Mouse (Mus musculus) gastrocnemius, postnatal 36 days (tissue): ENCODE measurements around the gene Eml6. TPM values are rescaled to one million over a fixed set of nuclear protein-coding genes. Genes with fewer than 3 reads are reported as not detected.

ENCODE experiments used
- DNase-seq, 2 experiments: peaks; one replicate each; pipeline ENCODE4 v3.0.0; 2022
- intact Hi-C: fragments of 180-260 bp; cut with DNase I; formaldehyde crosslinking; loops from one replicate; pipeline ENCODE4 v1.15.1; 2025
- total RNA-seq, 2 experiments: library from RNA; stranded (reverse); gene quantifications; 2 replicates each; pipeline ENCODE4 v1.2.3; 2021

Gene Eml6
- total RNA-seq, 2 experiments from 2014 or later = 0.59 to 1.6 TPM

DNA sequence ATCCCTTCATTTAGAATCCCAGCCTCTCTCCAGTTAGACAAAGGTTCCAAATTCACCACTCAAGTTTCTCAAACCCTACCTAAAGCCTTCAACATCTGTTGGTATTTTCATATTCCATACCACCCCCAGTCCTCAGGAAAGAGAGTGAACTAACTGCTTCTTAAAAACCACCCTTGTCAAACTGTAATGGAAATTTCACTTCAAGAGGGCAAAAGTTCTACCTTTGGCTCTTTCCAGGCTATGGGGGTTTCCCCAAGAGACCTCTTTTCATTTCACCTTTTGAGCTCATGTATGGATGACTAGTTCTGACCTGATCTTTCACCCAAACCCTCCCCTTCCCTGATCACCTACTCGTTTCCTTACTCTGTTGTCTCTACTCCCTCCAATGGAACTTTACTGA is 226.0 kb downstream of the Eml6 start:
- DNase-seq = no peak
- intact Hi-C loops = no loop called here

GRCm38 (mm10) chr11:29795106-29795505 is 230.7 kb downstream of the Eml6 start:
- intact Hi-C loops = no loop called here
- no peak for DNase-seq

- DNase-seq = no peak
- intact Hi-C loops = no loop called here
Observed at GRCm38 (mm10) chr11:29794475-29794874, 231.4 kb downstream of the Eml6 start.

- intact Hi-C loops = no loop called here
Observed at GRCm38 (mm10) chr11:29790796-29791195, 235.0 kb downstream of the Eml6 start.

DNA sequence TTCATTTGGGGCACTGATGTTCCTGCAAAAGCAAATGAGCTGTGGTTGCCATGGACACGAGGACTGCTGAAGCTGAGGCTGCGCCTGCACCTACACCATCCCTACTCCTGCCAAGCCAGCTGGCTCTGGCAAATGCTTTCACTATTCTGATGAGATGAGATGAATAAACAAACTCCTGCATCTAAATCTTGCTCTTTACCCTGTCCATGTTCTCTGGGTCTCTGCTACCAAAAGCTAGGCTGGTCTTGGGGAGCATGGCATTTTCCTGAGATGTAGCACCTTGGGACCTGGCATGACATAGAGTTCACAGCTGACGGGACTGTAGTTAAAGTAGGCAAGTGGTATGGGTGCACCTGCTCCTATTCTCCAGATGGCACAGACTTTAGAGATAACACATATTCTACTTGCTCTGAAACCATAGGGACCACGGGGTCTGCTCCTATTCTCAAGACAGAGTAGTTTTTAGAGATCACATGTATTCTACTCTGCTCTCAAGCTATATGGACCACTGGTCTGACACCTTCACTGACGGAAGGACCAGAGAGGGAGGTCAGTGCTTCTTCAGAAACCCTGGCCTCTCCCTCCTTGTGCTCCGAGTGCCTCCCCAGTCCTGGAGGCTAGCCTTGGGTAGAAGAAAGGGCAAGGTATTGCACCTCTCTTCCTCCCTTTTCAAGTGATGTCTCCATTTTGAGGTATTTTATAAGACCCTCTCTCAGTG is 236.8 kb downstream of the Eml6 start:
- intact Hi-C loops = no loop called here
- no peak for DNase-seq

More at GRCm38 (mm10) chr11:29790796-29791195, 235.0 kb downstream of the Eml6 start:
- DNase-seq = no peak

GRCm38 (mm10) chr11:29788499-29788898 is 237.3 kb downstream of the Eml6 start:
- intact Hi-C loops = no loop called here
- DNase-seq = no peak

- intact Hi-C loops = no loop called here
- DNase-seq = no peak
Observed at GRCm38 (mm10) chr11:29787473-29787872, 238.4 kb downstream of the Eml6 start.

- no peak for DNase-seq
- intact Hi-C loops = no loop called here
Observed at GRCm38 (mm10) chr11:29786583-29787219, 239.1 kb downstream of the Eml6 start.

- intact Hi-C loops = no loop called here
- DNase-seq = no peak
Observed at GRCm38 (mm10) chr11:29779409-29780026, 246.3 kb downstream of the Eml6 start.

GRCm38 (mm10) chr11:29778936-29779335 is 246.9 kb downstream of the Eml6 start:
- DNase-seq = no peak
- intact Hi-C loops = no loop called here

DNA sequence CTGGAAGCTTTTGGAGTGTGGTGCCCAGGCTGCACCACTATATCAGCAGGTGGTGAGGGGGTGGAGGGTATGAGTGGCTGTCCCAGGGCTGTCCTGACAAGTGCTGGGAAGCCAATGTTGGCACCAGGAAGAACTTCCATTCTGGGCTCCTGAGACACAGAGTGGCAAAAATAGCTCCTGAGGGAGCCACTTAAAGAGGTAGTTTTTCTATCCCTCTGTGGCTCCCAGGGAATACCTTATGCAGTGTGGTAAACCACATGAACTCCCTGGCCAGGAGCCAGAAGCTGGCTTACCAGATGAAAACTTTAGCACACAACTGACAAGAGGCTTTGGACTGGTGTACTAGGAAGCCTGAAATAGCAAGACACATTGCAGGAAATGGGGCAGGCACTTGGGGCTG is 247.9 kb downstream of the Eml6 start:
- DNase-seq = peak; percentile 59 to 70
- intact Hi-C loops = no loop called here

- DNase-seq = no peak
- intact Hi-C loops = loop anchor here (5.0 kb wide), 1 partner anchor 37 kb away; no protein-coding TSS in a partner anchor
Observed at GRCm38 (mm10) chr11:29774760-29775159, 251.1 kb downstream of the Eml6 start.

GRCm38 (mm10) chr11:29774296-29774695 is 251.5 kb downstream of the Eml6 start:
- intact Hi-C loops = loop anchor here (5.0 kb wide), 1 partner anchor 37 kb away; no protein-coding TSS in a partner anchor

GRCm38 (mm10) chr11:29772279-29772678 is 253.6 kb downstream of the Eml6 start:
- no peak for DNase-seq
- intact Hi-C loops = loop anchor here (5.0 kb wide), 1 partner anchor 35 kb away; no protein-coding TSS in a partner anchor

More at GRCm38 (mm10) chr11:29774296-29774695, 251.5 kb downstream of the Eml6 start:
- no peak for DNase-seq

GRCm38 (mm10) chr11:29770666-29771400 is 255.0 kb downstream of the Eml6 start:
- no peak for DNase-seq
- intact Hi-C loops = loop anchor here (5.0 kb wide), 1 partner anchor 34 kb away; no protein-coding TSS in a partner anchor

DNA sequence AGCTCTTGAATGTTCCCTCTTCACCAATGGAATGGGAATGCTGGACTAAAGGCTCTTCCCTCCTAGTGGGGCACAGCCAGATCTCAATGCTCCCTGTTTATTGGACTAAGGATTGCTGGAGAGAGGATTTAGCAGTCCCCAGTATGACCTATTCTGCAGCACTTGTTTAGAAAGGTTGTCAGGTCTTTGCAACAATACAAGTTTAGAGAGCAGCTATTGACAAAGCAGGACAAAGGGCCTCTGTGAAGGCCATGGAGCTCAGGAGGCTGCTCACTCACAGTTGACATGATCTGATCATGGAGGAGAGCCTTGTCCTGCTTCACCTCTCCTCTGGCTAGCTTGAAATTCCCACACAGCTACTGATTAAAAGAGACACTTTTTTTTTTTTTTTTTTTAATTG is 257.3 kb downstream of the Eml6 start:
- DNase-seq = no peak
- intact Hi-C loops = no loop called here

GRCm38 (mm10) chr11:29766313-29766982 is 259.4 kb downstream of the Eml6 start:
- intact Hi-C loops = no loop called here

DNA sequence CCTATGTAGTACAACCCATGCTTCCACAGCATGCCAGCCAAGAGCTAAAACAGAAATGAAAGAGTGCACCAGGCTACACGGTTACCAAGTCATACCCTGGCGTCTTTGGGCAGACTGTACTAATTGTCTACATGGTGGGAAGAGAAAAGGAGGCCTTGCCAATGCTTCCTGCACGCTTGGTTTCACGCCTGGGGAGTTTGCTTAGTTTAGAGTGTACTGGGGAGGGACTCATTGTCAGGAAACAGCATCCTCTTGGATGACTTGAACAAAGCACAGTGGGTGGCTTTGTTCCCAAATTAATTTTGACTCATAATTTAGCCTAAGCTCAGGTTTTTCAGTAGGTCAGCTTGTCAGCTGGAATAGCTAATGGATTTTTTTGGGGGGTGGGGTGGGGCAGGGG is 260.8 kb downstream of the Eml6 start:
- intact Hi-C loops = no loop called here
- no peak for DNase-seq

More at GRCm38 (mm10) chr11:29766313-29766982, 259.4 kb downstream of the Eml6 start:
- DNase-seq = no peak

- intact Hi-C loops = no loop called here
- DNase-seq = no peak
Observed at GRCm38 (mm10) chr11:29762768-29763167, 263.1 kb downstream of the Eml6 start.

DNA sequence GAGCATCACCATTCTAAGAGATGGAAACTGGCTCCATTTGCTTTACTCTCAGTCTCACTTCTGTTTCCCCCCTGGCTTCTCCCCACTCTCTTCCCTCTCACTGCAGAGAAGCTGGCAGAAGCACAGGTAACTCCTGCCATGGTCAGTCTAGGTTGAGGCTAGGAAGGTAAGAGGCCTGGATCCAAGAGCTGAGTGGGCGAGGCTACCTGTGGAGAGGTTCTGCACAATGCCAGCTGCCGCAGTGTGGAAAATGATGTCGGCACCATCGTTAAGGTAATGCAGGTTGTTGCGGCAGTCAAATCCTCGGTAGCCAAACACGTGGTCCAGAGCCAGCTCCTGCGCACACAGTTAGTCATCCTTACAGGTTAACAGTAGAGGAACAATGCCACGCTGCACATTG is 264.4 kb downstream of the Eml6 start:
- intact Hi-C loops = no loop called here
- no peak for DNase-seq
